15 mouse cellular contexts compared by ENCODE assay signal in the genomic region with DNA sequence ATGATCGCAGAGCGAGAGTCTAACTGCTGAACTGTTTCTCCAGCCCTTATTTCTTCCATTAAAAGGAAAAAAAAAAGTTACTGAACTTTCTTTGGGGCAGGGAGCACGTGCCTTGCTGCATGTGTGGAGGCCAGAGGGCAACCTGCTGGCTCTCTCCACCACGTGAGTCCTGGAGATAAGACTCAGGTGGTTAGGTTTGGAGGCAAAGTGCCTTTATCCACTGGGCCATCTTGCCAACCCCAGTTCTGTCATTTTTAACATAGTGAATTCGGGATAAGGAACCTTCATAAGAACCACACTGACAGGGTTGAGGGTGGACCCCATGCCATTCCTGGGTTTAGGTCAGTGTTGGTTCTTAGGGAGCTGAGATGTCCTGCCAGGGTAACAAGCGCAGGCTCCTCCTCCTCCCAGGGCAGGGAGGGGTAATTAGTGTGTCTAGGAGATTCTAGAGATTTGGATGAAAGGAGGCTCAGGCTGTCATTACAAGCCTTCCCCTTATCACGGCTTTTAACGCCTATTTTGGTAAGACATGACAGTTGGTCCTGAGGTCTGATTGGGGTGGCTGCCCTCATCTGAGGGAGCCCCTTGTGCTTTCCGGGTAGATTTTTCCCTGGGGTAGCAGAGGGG.
DNase-seq lines count a peak whose midpoint lies in the region; ATAC-seq and TF ChIP-seq lines count a peak whose summit lies in the region.
"Had no signal": no experiment of that assay in that cellular context is flagged by ENCODE, and none has a peak within 500 bp of the region (broad histone marks: within the 10 kb centered on the region; RNA-seq: fewer than 3 reads in every experiment).

No protein-coding gene starts in this region.

- no peak for TF ChIP-seq POLR2A in cerebellum, adult 2 months (IDR thresholded peaks at IDR 0.05; ENCODE audit: borderline replicate concordance, insufficient read depth, low read length)

- no peak overlapping the region for H3K9ac ChIP-seq in stomach, embryonic 15.5 days
- H3K9ac ChIP-seq in forebrain, embryonic 13.5 days, result no peak overlapping the region
- H3K9ac ChIP-seq: hindbrain, embryonic 12.5 days; limb, embryonic 15.5 days had no signal

- H3K4me1 ChIP-seq in stomach, embryonic 15.5 days, result no peaks in the 10 kb centered on the region
- H3K4me1 ChIP-seq in forebrain, embryonic 13.5 days, result peaks cover 5% of the 10 kb centered on the region; the same call in 1 of the 2 replicates
- peaks cover 6% of the 10 kb centered on the region; the same call in 1 of the 2 replicates for H3K4me1 ChIP-seq in embryonic facial prominence, embryonic 10.5 days
- no peaks in the 10 kb centered on the region for H3K4me1 ChIP-seq in cerebellum, adult 2 months (ENCODE audit: control insufficient read depth, insufficient read depth, low read length)
- H3K4me1 ChIP-seq: hindbrain, embryonic 12.5 days; limb, embryonic 15.5 days had no signal

- H3K27ac ChIP-seq in stomach, embryonic 15.5 days, result no peak overlapping the region
- no peak overlapping the region for H3K27ac ChIP-seq in forebrain, embryonic 13.5 days
- no peak overlapping the region for H3K27ac ChIP-seq in embryonic facial prominence, embryonic 10.5 days (replicated peaks)
- H3K27ac ChIP-seq in cerebellum, adult 2 months (ENCODE audit: insufficient read depth, low read length), result no peak overlapping the region
- H3K27ac ChIP-seq: hindbrain, embryonic 12.5 days; kidney, postnatal 0 days; limb, embryonic 15.5 days had no signal

- DNase-seq in kidney, postnatal 25 days, result peak; percentile 12 to 52
- DNase-seq in kidney, postnatal 14 days, result no peak
- DNase-seq in c-Kit-negative CD71-positive TER-119-positive erythroid progenitor cells, embryonic 14.5 days (ENCODE audit: low read depth, low spot score), result peak; percentile 75
- peak; percentile 76 for DNase-seq in liver
- DNase-seq in embryonic facial prominence, embryonic 10.5 days (ENCODE audit: low spot score), result no peak
- no peak for DNase-seq in cerebellum, adult 2 months
- DNase-seq: cerebellum, postnatal 10 days; gastrocnemius, postnatal 36 days; thymus, postnatal 36 days had no signal

- no peaks in the 10 kb centered on the region for H3K9me3 ChIP-seq in stomach, embryonic 15.5 days
- no peaks in the 10 kb centered on the region for H3K9me3 ChIP-seq in forebrain, embryonic 13.5 days (replicated peaks)
- no peaks in the 10 kb centered on the region for H3K9me3 ChIP-seq in embryonic facial prominence, embryonic 10.5 days
- H3K9me3 ChIP-seq: hindbrain, embryonic 12.5 days; limb, embryonic 15.5 days had no signal

- no peak overlapping the region for H3K4me3 ChIP-seq in stomach, embryonic 15.5 days (replicated peaks)
- no peak overlapping the region for H3K4me3 ChIP-seq in forebrain, embryonic 13.5 days
- H3K4me3 ChIP-seq in embryonic facial prominence, embryonic 10.5 days, result no peak overlapping the region
- no peak overlapping the region for H3K4me3 ChIP-seq in cerebellum, adult 2 months (replicated peaks; ENCODE audit: insufficient read depth, low read depth, low read length)
- H3K4me3 ChIP-seq: hindbrain, embryonic 12.5 days; limb, embryonic 15.5 days had no signal

- no peak for TF ChIP-seq CTCF in cerebellum, adult 2 months (IDR thresholded peaks at IDR 0.05; ENCODE audit: borderline replicate concordance, insufficient read depth, low read depth, low read length)

- WGBS in stomach, embryonic 15.5 days, result 48% methylated on average over 9 of the region's 9 CpGs
- 82% methylated on average over 9 of the region's 9 CpGs for WGBS in forebrain, embryonic 13.5 days
- 72% methylated on average over 9 of the region's 9 CpGs for WGBS in embryonic facial prominence, embryonic 10.5 days
- 63% methylated on average over 9 of the region's 9 CpGs for WGBS in cerebellum, adult 2 months

- no peaks in the 10 kb centered on the region for H3K27me3 ChIP-seq in stomach, embryonic 15.5 days (replicated peaks)
- H3K27me3 ChIP-seq in forebrain, embryonic 13.5 days, result no peaks in the 10 kb centered on the region
- H3K27me3 ChIP-seq in embryonic facial prominence, embryonic 10.5 days (replicated peaks; ENCODE audit: low read depth, poor library complexity, severe bottlenecking), result no peaks in the 10 kb centered on the region
- H3K27me3 ChIP-seq in cerebellum, adult 2 months (ENCODE audit: control insufficient read depth, insufficient read depth, low read length), result no peaks in the 10 kb centered on the region
- H3K27me3 ChIP-seq: hindbrain, embryonic 12.5 days; limb, embryonic 15.5 days had no signal

- H3K4me2 ChIP-seq in stomach, embryonic 15.5 days, result no peak overlapping the region
- no peak overlapping the region for H3K4me2 ChIP-seq in forebrain, embryonic 13.5 days
- H3K4me2 ChIP-seq: hindbrain, embryonic 12.5 days; limb, embryonic 15.5 days had no signal

- no peaks in the 10 kb centered on the region for H3K36me3 ChIP-seq in stomach, embryonic 15.5 days
- no peaks in the 10 kb centered on the region for H3K36me3 ChIP-seq in forebrain, embryonic 13.5 days (ENCODE audit: poor library complexity, severe bottlenecking)
- H3K36me3 ChIP-seq in embryonic facial prominence, embryonic 10.5 days (replicated peaks), result no peaks in the 10 kb centered on the region
- H3K36me3 ChIP-seq: hindbrain, embryonic 12.5 days; limb, embryonic 15.5 days had no signal

- ATAC-seq in stomach, embryonic 15.5 days (ENCODE audit: insufficient read depth, low FRiP score, low read depth), result peak; percentile 74; the same call in 1 of the 2 replicates
- no peak for ATAC-seq in forebrain, embryonic 13.5 days
- ATAC-seq: forebrain, embryonic 16.5 days had no signal

Comparison
In these comparisons a context has a peak if more than half of its experiments do, and no peak if none do; other contexts are left out.
1. DNase-seq: peak in kidney, postnatal 25 days (2 of 2), c-Kit-negative CD71-positive TER-119-positive erythroid progenitor cells, embryonic 14.5 days (single experiment) and liver (single experiment); none in kidney, postnatal 14 days (single experiment), embryonic facial prominence, embryonic 10.5 days (single experiment) and cerebellum, adult 2 months (0 of 2).